Mouse (Mus musculus): ENCODE measurements around the gene Anapc2. TPM values are rescaled to one million over a fixed set of nuclear protein-coding genes. Genes with fewer than 3 reads are reported as not detected.

Anapc2 gene
- polyA plus RNA-seq, 1 experiment from 2014 or later = 43.4 TPM

DNA sequence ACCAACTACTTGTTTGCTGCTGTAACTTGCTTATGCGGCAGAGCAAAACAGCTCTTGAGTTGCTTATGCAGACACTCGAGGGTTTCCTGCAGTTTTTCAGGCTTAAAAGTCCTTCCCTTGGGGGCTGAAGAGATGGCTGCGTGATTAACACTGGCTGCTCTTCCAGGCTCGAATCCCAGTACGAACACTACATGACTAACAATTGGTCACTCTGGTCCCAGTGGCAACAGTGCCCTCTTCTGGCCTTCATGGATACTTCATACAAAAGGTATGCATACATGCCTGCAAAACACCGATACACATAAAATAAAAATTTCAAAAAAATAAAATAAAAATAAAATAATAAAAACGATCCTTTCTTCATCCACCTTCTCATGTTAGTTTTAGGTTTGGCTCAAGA lies 56.2 kb downstream of the Anapc2 start:
- no peaks in the 10 kb centered on the region for H3K27me3 ChIP-seq (replicated peaks; ENCODE audit: control insufficient read depth, insufficient read depth, low read length)
- no peak overlapping the region for H3K4me3 ChIP-seq (ENCODE audit: low read depth, low read length)
- H3K36me3 ChIP-seq (ENCODE audit: control insufficient read depth, insufficient read depth) = no peaks in the 10 kb centered on the region
- H3K9me3 ChIP-seq (ENCODE audit: control insufficient read depth) = no peaks in the 10 kb centered on the region
- no peak overlapping the region for H3K27ac ChIP-seq (ENCODE audit: low read depth, low read length)
- 41% methylated on average over 7 of the region's 7 CpGs for WGBS
- peaks cover under 1% of the 10 kb centered on the region; the same call in 1 of the 2 replicates for H3K4me1 ChIP-seq (replicated peaks; ENCODE audit: control insufficient read depth, insufficient read depth, low read length)
- no peak overlapping the region for H3K9ac ChIP-seq (ENCODE audit: low read depth, low read length)
- no peak for ATAC-seq
- peak; percentile 76 for TF ChIP-seq CTCF (IDR thresholded peaks at IDR 0.05; ENCODE audit: low read depth)
- H3K4me2 ChIP-seq (replicated peaks; ENCODE audit: low read depth) = no peak overlapping the region

DNA sequence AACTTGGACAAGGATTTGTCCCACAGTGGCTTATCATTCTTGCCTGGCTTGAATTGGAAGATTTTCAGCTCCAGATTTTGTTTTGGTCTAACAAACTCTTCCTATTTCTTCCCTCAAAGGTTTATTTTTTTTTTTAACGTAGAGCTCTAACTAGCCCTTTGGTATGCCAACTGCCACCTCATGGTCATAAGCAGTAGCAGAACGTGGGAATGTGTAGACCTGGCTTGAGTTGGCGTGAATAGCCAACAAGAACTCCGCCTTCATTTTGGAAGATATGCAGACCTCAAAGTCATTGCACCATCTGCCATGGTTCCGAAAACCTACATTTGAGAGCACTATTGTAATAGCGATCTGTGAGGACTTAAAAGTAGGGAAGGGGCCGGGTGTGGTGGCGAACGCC lies 59.2 kb downstream of the Anapc2 start:
- H3K27ac ChIP-seq (ENCODE audit: low read depth, low read length) = no peak overlapping the region
- H3K9me3 ChIP-seq (ENCODE audit: control insufficient read depth) = no peaks in the 10 kb centered on the region
- H3K4me2 ChIP-seq (replicated peaks; ENCODE audit: low read depth) = peak overlapping the region; percentile 85
- peak overlapping the region; percentile 87 for H3K4me3 ChIP-seq (ENCODE audit: low read depth, low read length)
- H3K27me3 ChIP-seq (replicated peaks; ENCODE audit: control insufficient read depth, insufficient read depth, low read length) = no peaks in the 10 kb centered on the region
- H3K36me3 ChIP-seq (ENCODE audit: control insufficient read depth, insufficient read depth) = peaks cover 14% of the 10 kb centered on the region
- no peak for ATAC-seq
- peak; percentile 37 for TF ChIP-seq CTCF (IDR thresholded peaks at IDR 0.05; ENCODE audit: low read depth)
- H3K4me1 ChIP-seq (replicated peaks; ENCODE audit: control insufficient read depth, insufficient read depth, low read length) = peaks cover 3% of the 10 kb centered on the region; the same call in 1 of the 2 replicates
- H3K9ac ChIP-seq (ENCODE audit: low read depth, low read length) = no peak overlapping the region
- WGBS = 50% methylated on average over 9 of the region's 9 CpGs

DNA sequence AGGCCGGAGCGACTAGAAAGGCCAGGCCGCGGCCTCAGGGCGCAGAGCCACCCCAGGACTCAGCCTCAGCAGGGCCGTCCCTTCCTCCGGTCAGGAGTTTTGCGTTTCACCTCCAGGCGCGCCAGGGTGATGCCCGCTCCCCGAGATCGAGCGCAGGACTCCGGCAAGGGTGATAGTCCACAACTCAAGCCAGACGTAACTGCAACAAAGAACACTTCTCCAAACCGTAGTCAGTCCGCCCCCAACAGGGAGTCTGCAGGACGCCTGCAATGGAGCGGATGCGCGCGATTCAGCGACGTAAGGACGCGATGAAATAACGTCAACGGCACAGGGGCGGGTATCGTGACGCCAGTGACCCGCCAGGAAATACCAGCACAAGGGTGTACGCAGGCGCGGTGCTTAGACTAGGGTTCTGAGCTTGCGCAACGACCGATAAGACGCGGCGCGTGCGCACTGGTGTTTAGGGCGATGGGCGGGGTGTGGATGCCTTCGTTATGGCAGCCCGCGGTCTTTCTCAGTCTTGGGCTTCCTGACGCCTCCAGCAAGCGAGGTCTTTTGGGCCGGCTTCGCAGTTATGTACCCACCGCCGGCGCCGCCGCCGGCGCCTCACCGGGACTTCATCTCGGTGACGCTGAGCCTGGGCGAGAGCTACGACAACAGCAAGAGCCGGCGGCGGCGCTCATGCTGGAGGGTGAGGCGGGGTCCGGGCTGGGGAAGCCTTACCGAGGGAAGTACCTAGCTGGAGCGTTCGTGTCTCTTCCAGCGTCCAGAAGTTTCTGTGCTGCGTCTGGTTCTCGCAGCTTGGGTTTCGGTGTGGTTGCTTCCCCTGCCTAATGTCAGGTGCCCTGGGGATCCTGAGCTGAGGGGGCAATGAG lies 60.2 kb downstream of the Anapc2 start, which contains the start of gene Man1b1:
Man1b1 (plus strand) TSS at position 53 of the 875 bp plus-strand sequence.
- peak within 1 kb of the TSS; percentile 78 for H3K27ac ChIP-seq (ENCODE audit: low read depth, low read length)
- peaks cover 3% of the 10 kb centered on the region; the same call in 1 of the 2 replicates for H3K4me1 ChIP-seq (replicated peaks; ENCODE audit: control insufficient read depth, insufficient read depth, low read length)
- H3K4me2 ChIP-seq (replicated peaks; ENCODE audit: low read depth) = peak within 1 kb of the TSS; percentile 85
- peak; percentile 95 for ATAC-seq
- H3K36me3 ChIP-seq (ENCODE audit: control insufficient read depth, insufficient read depth) = peaks cover 25% of the 10 kb centered on the region
- no peaks in the 10 kb centered on the region for H3K9me3 ChIP-seq (ENCODE audit: control insufficient read depth)
- under 1% methylated on average over 78 of the region's 78 CpGs for WGBS
- H3K4me3 ChIP-seq (ENCODE audit: low read depth, low read length) = peak within 1 kb of the TSS; percentile 87
- no peaks in the 10 kb centered on the region for H3K27me3 ChIP-seq (replicated peaks; ENCODE audit: control insufficient read depth, insufficient read depth, low read length)
- H3K9ac ChIP-seq (ENCODE audit: low read depth, low read length) = peak within 1 kb of the TSS; percentile 72
- TF ChIP-seq CTCF (IDR thresholded peaks at IDR 0.05; ENCODE audit: low read depth) = peak; percentile 68

DNA sequence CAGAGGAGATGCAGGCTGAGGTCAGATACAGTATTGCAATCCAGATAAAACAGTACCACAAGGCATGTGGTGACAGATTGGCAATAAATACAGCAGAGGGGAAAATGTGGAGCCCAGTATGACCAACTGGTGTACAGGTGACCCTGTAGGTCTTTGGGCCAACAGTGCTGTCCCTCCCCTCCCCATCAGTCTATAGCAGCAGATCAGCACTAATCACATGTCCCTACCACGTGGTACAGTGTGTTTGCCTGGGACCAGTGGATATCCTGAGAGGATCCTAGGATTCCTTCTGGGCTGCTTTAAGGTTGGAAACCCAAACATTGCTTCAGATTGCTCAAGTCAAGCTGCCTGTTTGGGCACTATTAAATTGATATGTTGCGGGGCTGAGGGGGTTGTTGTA lies 61.3 kb downstream of the Anapc2 start:
- no peak for TF ChIP-seq CTCF (IDR thresholded peaks at IDR 0.05; ENCODE audit: low read depth)
- Histone ChIP-seq H3K27me3 (replicated peaks; ENCODE audit: control insufficient read depth, insufficient read depth, low read length) (no peaks in the 10 kb centered on the region), H3K27ac (ENCODE audit: low read depth, low read length) (no peak overlapping the region), H3K9ac (ENCODE audit: low read depth, low read length) (peak overlapping the region; percentile 72; the same call in 1 of the 2 replicates), H3K36me3 (ENCODE audit: control insufficient read depth, insufficient read depth) (peaks cover 34% of the 10 kb centered on the region), H3K4me1 (replicated peaks; ENCODE audit: control insufficient read depth, insufficient read depth, low read length) (peaks cover 3% of the 10 kb centered on the region; the same call in 1 of the 2 replicates), H3K4me3 (ENCODE audit: low read depth, low read length) (peak overlapping the region; percentile 87), H3K9me3 (ENCODE audit: control insufficient read depth) (no peaks in the 10 kb centered on the region), H3K4me2 (replicated peaks; ENCODE audit: low read depth) (peak overlapping the region; percentile 85)
- WGBS = 75% methylated on average over 2 of the region's 2 CpGs
- no peak for ATAC-seq

Other genes starting within 250 kb of the Anapc2 start
- gene Nsmf, start 218.1 kb upstream of the Anapc2 start, polyA plus RNA-seq (2015; fragmentation: Nextera tagmentation; extraction: Ambion mirVana) = 17.0 and 17.6 TPM in 2 replicates
- gene Entpd8, start 192.2 kb upstream of the Anapc2 start, polyA plus RNA-seq (2015; fragmentation: Nextera tagmentation; extraction: Ambion mirVana) = 24.6 and 25.9 TPM in 2 replicates
- 3.3 and 5.8 TPM in 2 replicates for gene Noxa1, start 177.3 kb upstream of the Anapc2 start, polyA plus RNA-seq (2015; fragmentation: Nextera tagmentation; extraction: Ambion mirVana)
- 15.9 and 16.5 TPM in 2 replicates for gene Nrarp, start 91.7 kb upstream of the Anapc2 start, polyA plus RNA-seq (2015; fragmentation: Nextera tagmentation; extraction: Ambion mirVana)
- 12.0 and 12.6 TPM in 2 replicates for gene Tor4a, start 75.6 kb upstream of the Anapc2 start, polyA plus RNA-seq (2015; fragmentation: Nextera tagmentation; extraction: Ambion mirVana)
- gene Nelfb, start 61.0 kb upstream of the Anapc2 start, polyA plus RNA-seq (2015; fragmentation: Nextera tagmentation; extraction: Ambion mirVana) = 41.4 and 45.6 TPM in 2 replicates
- gene Stpg3, start 57.8 kb upstream of the Anapc2 start, polyA plus RNA-seq (2015; fragmentation: Nextera tagmentation; extraction: Ambion mirVana) = not detected in 2 replicates
- 0.78 and 1.4 TPM in 2 replicates for gene Fam166a, start 53.7 kb upstream of the Anapc2 start, polyA plus RNA-seq (2015; fragmentation: Nextera tagmentation; extraction: Ambion mirVana)
- gene Tubb4b, start 47.8 kb upstream of the Anapc2 start, polyA plus RNA-seq (2015; fragmentation: Nextera tagmentation; extraction: Ambion mirVana) = 453 and 466 TPM in 2 replicates
- 34.0 and 37.6 TPM in 2 replicates for gene Slc34a3, start 38.1 kb upstream of the Anapc2 start, polyA plus RNA-seq (2015; fragmentation: Nextera tagmentation; extraction: Ambion mirVana)
- gene Rnf224, start 35.7 kb upstream of the Anapc2 start, polyA plus RNA-seq (2015; fragmentation: Nextera tagmentation; extraction: Ambion mirVana) = 0.09 and 0.25 TPM in 2 replicates
- gene Rnf208, start 30.2 kb upstream of the Anapc2 start, polyA plus RNA-seq (2015; fragmentation: Nextera tagmentation; extraction: Ambion mirVana) = 51.9 and 59.4 TPM in 2 replicates
- gene Cysrt1, start 30.0 kb upstream of the Anapc2 start, polyA plus RNA-seq (2015; fragmentation: Nextera tagmentation; extraction: Ambion mirVana) = 16.5 and 20.7 TPM in 2 replicates
- gene AL732309.1, start 25.6 kb upstream of the Anapc2 start, polyA plus RNA-seq (2015; fragmentation: Nextera tagmentation; extraction: Ambion mirVana) = 10.4 and 12.3 TPM in 2 replicates
- gene Tmem203, start 17.0 kb upstream of the Anapc2 start, polyA plus RNA-seq (2015; fragmentation: Nextera tagmentation; extraction: Ambion mirVana) = 40.3 and 44.9 TPM in 2 replicates
- 62.0 and 68.3 TPM in 2 replicates for gene Tprn, start 9.9 kb upstream of the Anapc2 start, polyA plus RNA-seq (2015; fragmentation: Nextera tagmentation; extraction: Ambion mirVana)
- 105 and 108 TPM in 2 replicates for gene Ssna1, start within 50 bp of the Anapc2 start, polyA plus RNA-seq (2015; fragmentation: Nextera tagmentation; extraction: Ambion mirVana)
- not detected in 2 replicates for gene Tmem210, start 15.7 kb downstream of the Anapc2 start, polyA plus RNA-seq (2015; fragmentation: Nextera tagmentation; extraction: Ambion mirVana)
- gene Lrrc26, start 17.4 kb downstream of the Anapc2 start, polyA plus RNA-seq (2015; fragmentation: Nextera tagmentation; extraction: Ambion mirVana) = 5.5 and 6.6 TPM in 2 replicates
- gene Grin1, start 46.7 kb downstream of the Anapc2 start, polyA plus RNA-seq (2015; fragmentation: Nextera tagmentation; extraction: Ambion mirVana) = 0.78 and 0.90 TPM in 2 replicates
- gene Man1b1, start 59.9 kb downstream of the Anapc2 start, polyA plus RNA-seq (2015; fragmentation: Nextera tagmentation; extraction: Ambion mirVana) = 44.7 and 50.2 TPM in 2 replicates
- 120 and 129 TPM in 2 replicates for gene Dpp7, start 83.9 kb downstream of the Anapc2 start, polyA plus RNA-seq (2015; fragmentation: Nextera tagmentation; extraction: Ambion mirVana)
- gene Uap1l1, start 93.2 kb downstream of the Anapc2 start, polyA plus RNA-seq (2015; fragmentation: Nextera tagmentation; extraction: Ambion mirVana) = 668 and 708 TPM in 2 replicates
- 112 and 129 TPM in 2 replicates for gene Sapcd2, start 99.8 kb downstream of the Anapc2 start, polyA plus RNA-seq (2015; fragmentation: Nextera tagmentation; extraction: Ambion mirVana)
- 33.9 and 38.1 TPM in 2 replicates for gene Entpd2, start 123.4 kb downstream of the Anapc2 start, polyA plus RNA-seq (2015; fragmentation: Nextera tagmentation; extraction: Ambion mirVana)
- 49.2 and 52.3 TPM in 2 replicates for gene Npdc1, start 126.9 kb downstream of the Anapc2 start, polyA plus RNA-seq (2015; fragmentation: Nextera tagmentation; extraction: Ambion mirVana)
- 0.26 and 0.27 TPM in 2 replicates for gene Fut7, start 150.8 kb downstream of the Anapc2 start, polyA plus RNA-seq (2015; fragmentation: Nextera tagmentation; extraction: Ambion mirVana)
- gene Abca2, start 156.2 kb downstream of the Anapc2 start, polyA plus RNA-seq (2015; fragmentation: Nextera tagmentation; extraction: Ambion mirVana) = 1.1 and 1.3 TPM in 2 replicates
- 2.0 and 2.8 TPM in 2 replicates for gene Clic3, start 184.4 kb downstream of the Anapc2 start, polyA plus RNA-seq (2015; fragmentation: Nextera tagmentation; extraction: Ambion mirVana)
- gene Paxx, start 188.6 kb downstream of the Anapc2 start, polyA plus RNA-seq (2015; fragmentation: Nextera tagmentation; extraction: Ambion mirVana) = 41.2 and 46.2 TPM in 2 replicates
- 1.2 and 2.2 TPM in 2 replicates for gene Ptgds, start 197.6 kb downstream of the Anapc2 start, polyA plus RNA-seq (2015; fragmentation: Nextera tagmentation; extraction: Ambion mirVana)
- gene Lcn12, start 221.4 kb downstream of the Anapc2 start, polyA plus RNA-seq (2015; fragmentation: Nextera tagmentation; extraction: Ambion mirVana) = 0.40 and 0.51 TPM in 2 replicates
- 38.5 and 40.2 TPM in 2 replicates for gene Fbxw5, start 228.3 kb downstream of the Anapc2 start, polyA plus RNA-seq (2015; fragmentation: Nextera tagmentation; extraction: Ambion mirVana)
- 48.5 and 49.3 TPM in 2 replicates for gene C8g, start 229.2 kb downstream of the Anapc2 start, polyA plus RNA-seq (2015; fragmentation: Nextera tagmentation; extraction: Ambion mirVana)

Measured in intestine, postnatal 0 days (tissue).